Mouse (Mus musculus) kidney, postnatal 4 days (tissue): ENCODE measurements around the gene Ehbp1.
A peak's percentile ranks its signal among the peaks of the same experiment; 100 is the strongest.

Experiments
- DNase-seq, 2 experiments: peaks; one replicate each; pipeline ENCODE4 v3.0.0; 2021; ENCODE audit warnings: mixed read lengths in 2 of 2

Gene Ehbp1

GRCm38 (mm10) chr11:22053034-22053668, 288.9 kb downstream of the Ehbp1 start:
- no peak for DNase-seq

GRCm38 (mm10) chr11:22050864-22051263, 291.2 kb downstream of the Ehbp1 start:
- peak; percentile 4 to 10 for DNase-seq

GRCm38 (mm10) chr11:22039854-22040426, 302.2 kb downstream of the Ehbp1 start:
- DNase-seq: no peak

- no peak for DNase-seq
Measured at GRCm38 (mm10) chr11:22034564-22035105, 307.5 kb downstream of the Ehbp1 start.

- DNase-seq: no peak
Measured at GRCm38 (mm10) chr11:22033582-22033981, 308.5 kb downstream of the Ehbp1 start.

GRCm38 (mm10) chr11:22020602-22021001, 321.5 kb downstream of the Ehbp1 start:
- DNase-seq: no peak

- DNase-seq: no peak
Measured at GRCm38 (mm10) chr11:22017444-22017843, 324.6 kb downstream of the Ehbp1 start.

GRCm38 (mm10) chr11:22016341-22016740, 325.8 kb downstream of the Ehbp1 start:
- DNase-seq: no peak

GRCm38 (mm10) chr11:22008817-22009216, 333.3 kb downstream of the Ehbp1 start:
- no peak for DNase-seq

GRCm38 (mm10) chr11:22008129-22008596, 333.9 kb downstream of the Ehbp1 start:
- DNase-seq: peak in 1 of 2 experiments; percentile 12

GRCm38 (mm10) chr11:22007781-22008110, 334.3 kb downstream of the Ehbp1 start:
- no peak for DNase-seq

- DNase-seq: peak; percentile 15 to 20
Measured at GRCm38 (mm10) chr11:22007088-22007780, 334.9 kb downstream of the Ehbp1 start.

- no peak for DNase-seq
Measured at GRCm38 (mm10) chr11:22006471-22007087, 335.5 kb downstream of the Ehbp1 start.

GRCm38 (mm10) chr11:22005281-22005870, 336.7 kb downstream of the Ehbp1 start:
- DNase-seq: no peak

- peak; percentile 46 to 69 for DNase-seq
Measured at GRCm38 (mm10) chr11:22004331-22004841, 337.7 kb downstream of the Ehbp1 start.

GRCm38 (mm10) chr11:22003341-22003981, 338.6 kb downstream of the Ehbp1 start:
- DNase-seq: peak; percentile 42 to 55

- peak; percentile 36 to 54 for DNase-seq
Measured at GRCm38 (mm10) chr11:22002783-22003340, 339.2 kb downstream of the Ehbp1 start, which contains the start of gene Otx1. Otx1 (minus strand) TSS chr11:22002897.

- DNase-seq: no peak
Measured at GRCm38 (mm10) chr11:22002062-22002782, 339.9 kb downstream of the Ehbp1 start.

GRCm38 (mm10) chr11:22001321-22002061, 340.6 kb downstream of the Ehbp1 start:
- DNase-seq: peak; percentile 65 to 76
